Mouse (Mus musculus) kidney, postnatal 0 days (tissue): Measurements from ENCODE around the gene Corin. TPM values are rescaled to one million over a fixed set of nuclear protein-coding genes. Genes with fewer than 3 reads are reported as not detected.

Experiments used
- ATAC-seq: fragments of 200-750 bp; cut with Nextera tagmentation; replicated peaks from 2 replicates; pipeline ENCODE4 v1.8.0; 2017; ENCODE audit warnings: low read depth, moderate number of reproducible peaks, moderate TSS enrichment, moderate library complexity; ENCODE audit not compliant: low FRiP score
- DNase-seq: peaks from one replicate; pipeline ENCODE4 v3.0.0-alpha.2; 2016; ENCODE audit warnings: low spot score
- H3K27ac ChIP-seq: fragments of 300-500 bp; sonication (generic); 2 replicates; pipeline ENCODE4 v1.5.1; 2014; ENCODE audit warnings: mild to moderate bottlenecking
- H3K27me3 ChIP-seq: fragments of 300-500 bp; sonication (generic); 2 replicates; pipeline ENCODE4 v1.6.1; 2014; ENCODE audit warnings: low read length, mixed read lengths; ENCODE audit not compliant: insufficient read depth
- H3K36me3 ChIP-seq: fragments of 300-500 bp; sonication (generic); 2 replicates; pipeline ENCODE4 v1.6.1; 2014; ENCODE audit warnings: low read length, mixed read lengths; ENCODE audit not compliant: insufficient read depth
- H3K4me1 ChIP-seq: fragments of 300-500 bp; sonication (generic); replicated peaks from 2 replicates; pipeline ENCODE4 v1.6.1; 2014; ENCODE audit warnings: antibody characterized with exemption, low read length, mixed read lengths; ENCODE audit not compliant: insufficient read depth
- H3K4me2 ChIP-seq: fragments of 300-500 bp; sonication (generic); 2 replicates; pipeline ENCODE4 v1.6.1; 2014; ENCODE audit warnings: mild to moderate bottlenecking, low read length, moderate library complexity, mixed read lengths
- H3K4me3 ChIP-seq: fragments of 300-500 bp; sonication (generic); replicated peaks from 2 replicates; pipeline ENCODE4 v1.5.1; 2014; ENCODE audit warnings: low read depth, low read length
- H3K9ac ChIP-seq: fragments of 300-500 bp; sonication (generic); 2 replicates; pipeline ENCODE4 v1.6.1; 2014; ENCODE audit warnings: low read depth, low read length
- H3K9me3 ChIP-seq: fragments of 300-500 bp; sonication (generic); replicated peaks from 2 replicates; pipeline ENCODE4 v1.6.1; 2016; ENCODE audit warnings: low read length, inconsistent platforms, mixed read lengths
- CTCF ChIP-seq: IDR thresholded peaks from 2 replicates; pipeline ENCODE4 v1.5.1; 2016; ENCODE audit warnings: antibody characterized with exemption, low read depth, mild to moderate bottlenecking, moderate library complexity
- WGBS: fragments of 180-500 bp; shearing (Covaris S2); extraction: QIAGEN DNeasy Blood & Tissue Kit; methylation state at CpG from one replicate; pipeline ENCODE4 v1.1.7; 2014; 5-methylcytosine and 5-hydroxymethylcytosine counted together
- polyA plus RNA-seq: library from polyadenylated mRNA; unstranded; fragments of >200 nt; fragmentation: Nextera tagmentation; extraction: Ambion mirVana; gene quantifications from 2 replicates; pipeline ENCODE4 v1.2.1, GENCODE M21; 2015

Gene Corin
- polyA plus RNA-seq, 1 experiment from 2014 or later: 14.2 TPM

DNA sequence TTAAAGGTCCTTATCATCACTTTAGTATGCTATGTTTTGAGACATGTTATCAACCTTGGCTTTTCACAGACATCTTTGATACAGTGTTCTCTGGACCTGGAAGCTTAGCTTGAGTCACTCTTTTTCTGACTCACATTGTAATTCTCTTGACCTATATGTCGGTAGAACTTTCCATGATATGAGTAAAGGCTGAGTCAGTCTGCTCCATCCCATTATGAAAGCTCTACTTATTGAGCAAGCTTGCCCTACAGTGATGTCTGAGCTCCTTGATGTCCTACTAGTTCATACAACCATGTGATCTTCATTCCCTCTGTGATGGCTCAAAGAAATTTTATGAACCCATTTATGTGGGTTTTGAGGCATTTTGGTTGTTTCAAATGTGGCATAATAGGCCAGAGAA, 254.1 kb downstream of the Corin start:
- Histone ChIP-seq H3K27ac (no peak overlapping the region), H3K36me3 (peaks cover 13% of the 10 kb centered on the region; the same call in 1 of the 2 replicates), H3K4me1 (no peaks in the 10 kb centered on the region), H3K9me3 (no peaks in the 10 kb centered on the region), H3K9ac (no peak overlapping the region), H3K4me3 (no peak overlapping the region), H3K27me3 (no peaks in the 10 kb centered on the region), H3K4me2 (no peak overlapping the region)
- TF ChIP-seq CTCF: no peak
- 88% methylated on average over 1 of the region's 1 CpGs for WGBS
- no peak for DNase-seq
- no peak for ATAC-seq

Other genes starting within 250 kb of the Corin start
- gene Nfxl1, start 55.2 kb upstream of the Corin start, polyA plus RNA-seq: 15.6 and 18.4 TPM in 2 replicates
- gene Zar1, start 76.8 kb upstream of the Corin start, polyA plus RNA-seq: 1.1 and 1.6 TPM in 2 replicates
- gene Gm5868, start 83.1 kb upstream of the Corin start, polyA plus RNA-seq: 1.8 and 2.0 TPM in 2 replicates
- gene Cnga1, start 139.8 kb upstream of the Corin start, polyA plus RNA-seq: 0.07 TPM in 1 of 2 replicates, not detected in the other
- 8.2 and 12.1 TPM in 2 replicates for gene Nipal1, start 143.3 kb upstream of the Corin start, polyA plus RNA-seq
- 0.45 and 0.78 TPM in 2 replicates for gene Txk, start 248.3 kb upstream of the Corin start, polyA plus RNA-seq